In the genomic region with DNA sequence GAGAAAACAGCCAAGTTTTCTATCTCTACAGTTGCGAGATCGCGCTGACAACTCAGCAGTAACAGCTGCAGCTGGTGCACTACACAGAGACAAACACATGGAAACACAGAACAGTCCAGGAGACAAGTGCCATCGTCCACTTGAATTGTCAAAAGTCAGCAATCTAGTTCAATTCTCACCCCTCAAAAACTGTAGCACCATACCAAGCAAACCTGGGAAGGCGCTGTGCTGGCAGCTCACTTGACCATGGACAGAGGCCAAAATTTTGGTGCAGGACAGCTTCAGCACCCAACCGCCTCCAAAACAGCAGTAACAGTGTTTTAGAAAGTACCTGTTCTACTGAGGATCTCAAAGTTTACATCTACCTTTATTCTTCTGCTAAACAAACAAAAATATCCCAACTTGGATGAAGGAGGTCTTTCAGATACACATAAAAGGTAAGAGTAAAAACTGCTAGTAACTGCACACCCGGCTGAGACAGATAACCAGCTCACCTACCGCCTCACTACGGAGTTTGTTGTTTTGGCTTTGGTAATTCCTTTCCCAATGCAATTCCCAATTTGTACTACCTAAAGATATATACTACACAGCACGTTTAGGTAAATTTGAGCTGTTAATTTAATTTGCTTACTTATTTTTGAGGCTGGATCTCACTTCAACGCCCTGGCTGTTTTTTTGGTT, we compare ENCODE assay signal across 8 mouse cellular contexts. TPM values are rescaled to one million over a fixed set of nuclear protein-coding genes. Genes with fewer than 3 reads are reported as not detected.
DNase-seq lines count a peak whose midpoint lies in the region; ATAC-seq and TF ChIP-seq lines count a peak whose summit lies in the region.

No protein-coding gene starts in this region.

- peaks cover 16% of the 10 kb centered on the region for H3K36me3 ChIP-seq in forebrain, embryonic 10.5 days (replicated peaks)
- H3K36me3 ChIP-seq in forebrain, embryonic 11.5 days (ENCODE audit: control insufficient read depth, insufficient read depth, low read length) = no peaks in the 10 kb centered on the region; the same call in 1 of the 2 replicates
- no peaks in the 10 kb centered on the region for H3K36me3 ChIP-seq in lung, embryonic 15.5 days
- H3K36me3 ChIP-seq in small intestine, adult 2 months (ENCODE audit: control insufficient read depth, insufficient read depth, low read length) = peaks cover 5% of the 10 kb centered on the region; the same call in 1 of the 2 replicates

- ATAC-seq in forebrain, embryonic 11.5 days (replicated peaks; ENCODE audit: low FRiP score) = no peak
- ATAC-seq in lung, embryonic 15.5 days (ENCODE audit: borderline replicate concordance, extremely low read depth, low FRiP score, low TSS enrichment) = no peak
- ATAC-seq in monocyte, adult 5-6 weeks (replicated peaks; ENCODE audit: insufficient number of reproducible peaks, low FRiP score, low TSS enrichment, poor library complexity, severe bottlenecking) = no peak

- no peak overlapping the region for H3K4me2 ChIP-seq in forebrain, embryonic 11.5 days (ENCODE audit: low read depth, low read length, severe bottlenecking)
- peak overlapping the region; percentile 57; the same call in 1 of the 2 replicates for H3K4me2 ChIP-seq in lung, embryonic 15.5 days

- 0 out of 2 replicates have a peak, but pooled peaks cover 2% of the 10 kb centered on the region for H3K9me3 ChIP-seq in forebrain, embryonic 10.5 days
- no peaks in the 10 kb centered on the region for H3K9me3 ChIP-seq in forebrain, embryonic 11.5 days (ENCODE audit: control insufficient read depth, low read length)
- H3K9me3 ChIP-seq in lung, embryonic 15.5 days = no peaks in the 10 kb centered on the region

- no peak overlapping the region for H3K9ac ChIP-seq in forebrain, embryonic 11.5 days (ENCODE audit: low read length)
- H3K9ac ChIP-seq in lung, embryonic 15.5 days = no peak overlapping the region

- no peak for TF ChIP-seq POLR2A in small intestine, adult 2 months (IDR thresholded peaks at IDR 0.05; ENCODE audit: low read depth, low read length)

- peaks cover 17% of the 10 kb centered on the region for H3K4me1 ChIP-seq in forebrain, embryonic 10.5 days
- no peaks in the 10 kb centered on the region for H3K4me1 ChIP-seq in forebrain, embryonic 11.5 days (replicated peaks; ENCODE audit: control insufficient read depth, insufficient read depth, low read length)
- peaks cover 20% of the 10 kb centered on the region for H3K4me1 ChIP-seq in lung, embryonic 15.5 days
- peaks cover 5% of the 10 kb centered on the region; the same call in 1 of the 2 replicates for H3K4me1 ChIP-seq in small intestine, adult 2 months (ENCODE audit: control insufficient read depth, insufficient read depth, insufficient read length, low read length)

- no peak for TF ChIP-seq CTCF in small intestine, adult 2 months (IDR thresholded peaks at IDR 0.05; ENCODE audit: extremely low read depth, insufficient read length, insufficient replicate concordance, low read depth, low read length)

- peak overlapping the region; percentile 2; the same call in 1 of the 2 replicates for H3K4me3 ChIP-seq in forebrain, embryonic 10.5 days
- no peak overlapping the region for H3K4me3 ChIP-seq in forebrain, embryonic 11.5 days (ENCODE audit: low read depth, low read length)
- no peak overlapping the region; the same call in 1 of the 2 replicates for H3K4me3 ChIP-seq in lung, embryonic 15.5 days
- peak overlapping the region; percentile 21; the same call in 1 of the 2 replicates for H3K4me3 ChIP-seq in small intestine, adult 2 months (ENCODE audit: low read depth, low read length)

- H3K27me3 ChIP-seq in forebrain, embryonic 10.5 days (ENCODE audit: poor library complexity, severe bottlenecking) = no peaks in the 10 kb centered on the region
- H3K27me3 ChIP-seq in forebrain, embryonic 11.5 days (ENCODE audit: control insufficient read depth, insufficient read depth, low read length) = no peaks in the 10 kb centered on the region
- no peaks in the 10 kb centered on the region for H3K27me3 ChIP-seq in lung, embryonic 15.5 days
- no peaks in the 10 kb centered on the region for H3K27me3 ChIP-seq in small intestine, adult 2 months (ENCODE audit: control insufficient read depth, insufficient read depth, low read length)

- DNase-seq in forebrain, embryonic 10.5 days (ENCODE audit: extremely low spot score, low spot score) = no peak
- no peak for DNase-seq in forebrain, embryonic 11.5 days (ENCODE audit: low spot score)
- peak; percentile 56 for DNase-seq in cerebellum, adult 8-10 months
- DNase-seq in gastrocnemius, postnatal 4 days (ENCODE audit: low spot score in 2 of 2) = peak; percentile 20 to 35
- peak; percentile 66 to 71 for DNase-seq in kidney, adult 8-10 months

- 90% methylated on average over 11 of the region's 11 CpGs for WGBS in forebrain, embryonic 10.5 days
- WGBS in forebrain, embryonic 11.5 days = 89% methylated on average over 11 of the region's 11 CpGs
- 63% methylated on average over 11 of the region's 11 CpGs for WGBS in lung, embryonic 15.5 days
- WGBS in small intestine, adult 2 months = 57% methylated on average over 11 of the region's 11 CpGs

- no peak overlapping the region for H3K27ac ChIP-seq in forebrain, embryonic 10.5 days
- H3K27ac ChIP-seq in forebrain, embryonic 11.5 days (ENCODE audit: low read depth, low read length) = no peak overlapping the region
- H3K27ac ChIP-seq in lung, embryonic 15.5 days = no peak overlapping the region
- H3K27ac ChIP-seq in small intestine, adult 2 months (ENCODE audit: insufficient read depth, low read depth, low read length) = peak overlapping the region; percentile 38

RNA-seq across cellular contexts. Expression of a gene that starts 11.6 kb away (rescaled TPM):
- polyA plus RNA-seq in forebrain, embryonic 10.5 days (2016; fragmentation: Nextera tagmentation; extraction: Ambion mirVana) = 24.7 and 31.7 TPM in 2 replicates
- polyA plus RNA-seq in forebrain, embryonic 11.5 days (2014; fragmentation: Nextera tagmentation; extraction: Ambion mirVana) = 41.9 and 49.4 TPM in 2 replicates
- total RNA-seq in gastrocnemius, postnatal 4 days (2021) = 10 to 100 TPM; 47.9 to 59.3 TPM
- polyA plus RNA-seq in lung, embryonic 15.5 days (2015; fragmentation: Nextera tagmentation; extraction: Ambion mirVana) = 29.9 and 30.1 TPM in 2 replicates
- 1.6 TPM in 2 replicates for polyA plus RNA-seq in small intestine, adult 2 months (2012; rRNA removed)
- total RNA-seq in monocyte, adult 5-6 weeks (2017) = 230 to 311 TPM (median 284 TPM) in 3 replicates

Comparison
In these comparisons a context has a peak if more than half of its experiments do, and no peak if none do; other contexts are left out.
1. H3K4me3 ChIP-seq: peak in forebrain, embryonic 10.5 days (single experiment) and small intestine, adult 2 months (single experiment); none in forebrain, embryonic 11.5 days (single experiment) and lung, embryonic 15.5 days (single experiment).
2. DNase-seq: peak in cerebellum, adult 8-10 months (single experiment), gastrocnemius, postnatal 4 days (2 of 2) and kidney, adult 8-10 months (2 of 2); none in forebrain, embryonic 10.5 days (single experiment) and forebrain, embryonic 11.5 days (single experiment).